Mouse (Mus musculus) olfactory bulb, adult 2 months (tissue): ENCODE results near the gene Gm10563. TPM values are rescaled to one million over a fixed set of nuclear protein-coding genes. Genes with fewer than 3 reads are reported as not detected.

Experiments
- H3K27ac ChIP-seq: fragments of 200-500 bp; 2 replicates; pipeline ENCODE4 v1.5.1; 2012; ENCODE audit warnings: low read depth, low read length; ENCODE audit not compliant: insufficient read depth
- H3K4me1 ChIP-seq: fragments of 200-500 bp; 2 replicates; pipeline ENCODE4 v1.6.1; 2012; ENCODE audit warnings: low read length; ENCODE audit not compliant: control insufficient read depth, insufficient read depth
- H3K4me3 ChIP-seq: fragments of 200-500 bp; 2 replicates; pipeline ENCODE4 v1.5.1; 2012; ENCODE audit warnings: mild to moderate bottlenecking, low read depth, low read length, moderate library complexity; ENCODE audit not compliant: insufficient read depth
- CTCF ChIP-seq: fragments of 200-500 bp; IDR thresholded peaks from 2 replicates; pipeline ENCODE4 v1.5.1; 2012; ENCODE audit warnings: low read depth, mild to moderate bottlenecking, low read length, moderate library complexity; ENCODE audit not compliant: insufficient read depth
- POLR2A ChIP-seq: fragments of 200-500 bp; IDR thresholded peaks from 2 replicates; pipeline ENCODE4 v1.6.1; 2012; ENCODE audit warnings: mild to moderate bottlenecking, low read depth, low read length, moderate library complexity; ENCODE audit not compliant: insufficient read depth
- WGBS: fragments of 180-500 bp; shearing (Covaris S2); methylation state at CpG from one replicate; pipeline ENCODE4 v1.1.7; 2018; 5-methylcytosine and 5-hydroxymethylcytosine counted together
- polyA plus RNA-seq: library from polyadenylated mRNA; stranded (reverse); fragments of >200 nt; gene quantifications from 2 replicates; pipeline ENCODE4 v1.2.4, GENCODE M21; 2012; ENCODE audit warnings: low replicate concordance; ENCODE audit not compliant: missing spikeins, insufficient read depth, insufficient read length

Gene Gm10563
- polyA plus RNA-seq, 1 experiment = not detected

DNA sequence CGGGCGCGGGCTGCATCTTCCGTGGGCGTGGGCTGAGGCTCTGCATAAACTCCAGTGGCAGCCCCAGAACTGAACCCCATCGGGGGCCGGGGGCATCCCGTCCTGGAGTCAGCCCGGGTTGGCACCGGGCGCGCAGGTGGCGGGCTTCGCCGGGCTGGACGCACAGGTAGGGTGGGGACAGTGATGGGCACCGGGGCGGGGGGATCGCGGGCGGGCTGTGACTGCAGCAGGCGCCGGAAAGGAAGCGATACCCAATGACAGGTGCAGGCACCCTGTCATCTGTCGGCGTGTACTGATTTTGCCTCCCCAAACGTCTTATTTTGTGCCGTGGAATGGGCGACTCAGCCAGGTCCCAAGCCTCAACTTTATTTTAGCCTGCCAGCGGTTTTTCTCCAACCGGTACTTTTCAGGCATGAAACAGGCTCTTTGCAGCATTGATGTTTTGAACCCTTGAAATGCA lies 43.2 kb downstream of the Gm10563 start:
- peak overlapping the region; percentile 78 for H3K4me3 ChIP-seq
- no peak overlapping the region; the same call in 1 of the 2 replicates for H3K27ac ChIP-seq
- under 1% methylated on average over 31 of the region's 31 CpGs for WGBS
- no peaks in the 10 kb centered on the region for H3K4me1 ChIP-seq
- TF ChIP-seq POLR2A (no peak), CTCF (no peak)

- H3K27ac ChIP-seq = peak within 1 kb of the TSS; percentile 99
- under 1% methylated on average over 65 of the region's 65 CpGs for WGBS
- peak within 1 kb of the TSS; percentile 78 for H3K4me3 ChIP-seq
- TF ChIP-seq POLR2A (peak; percentile 73), CTCF (no peak)
- H3K4me1 ChIP-seq = no peaks in the 10 kb centered on the region
These were observed 43.9 kb downstream of the Gm10563 start, which contains the start of gene Slc35e2 for GRCm38 (mm10) chr4:155601091-155601996. Slc35e2 (plus strand) TSS chr4:155601416.

GRCm38 (mm10) chr4:155599901-155600825 lies 45.0 kb downstream of the Gm10563 start:
- Histone ChIP-seq H3K27ac (peak overlapping the region; percentile 78; the same call in 1 of the 2 replicates), H3K4me1 (no peaks in the 10 kb centered on the region), H3K4me3 (no peak overlapping the region)
- 64% methylated on average over 11 of the region's 11 CpGs for WGBS
- no peak for TF ChIP-seq POLR2A
- TF ChIP-seq CTCF = no peak

GRCm38 (mm10) chr4:155598536-155598935 lies 46.7 kb downstream of the Gm10563 start:
- Histone ChIP-seq H3K4me1 (no peaks in the 10 kb centered on the region), H3K27ac (no peak overlapping the region), H3K4me3 (no peak overlapping the region)
- TF ChIP-seq CTCF = no peak
- no peak for TF ChIP-seq POLR2A
- WGBS = 23% methylated on average over 20 of the region's 20 CpGs

DNA sequence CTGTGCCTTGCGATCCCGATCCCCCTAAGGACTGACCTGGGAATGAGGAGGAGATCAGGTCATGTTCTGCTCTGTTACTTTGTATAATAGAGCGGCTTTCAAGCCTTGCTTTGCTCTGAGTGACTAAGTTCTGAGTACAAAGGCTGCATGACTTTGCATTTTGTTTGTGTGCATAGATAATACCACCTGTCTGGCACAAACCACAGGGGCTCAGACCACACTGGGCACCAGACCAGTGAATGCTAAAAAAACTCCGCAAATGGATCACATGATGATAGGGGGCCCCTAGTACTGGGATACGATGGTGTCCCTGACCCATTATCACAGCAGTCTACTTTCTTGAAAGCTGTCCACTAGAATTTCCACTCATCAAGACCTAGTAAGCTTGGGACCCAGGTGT lies 48.6 kb downstream of the Gm10563 start:
- H3K4me3 ChIP-seq = no peak overlapping the region
- no peak for TF ChIP-seq POLR2A
- 76% methylated on average over 5 of the region's 5 CpGs for WGBS
- no peaks in the 10 kb centered on the region for H3K4me1 ChIP-seq
- H3K27ac ChIP-seq = no peak overlapping the region

DNA sequence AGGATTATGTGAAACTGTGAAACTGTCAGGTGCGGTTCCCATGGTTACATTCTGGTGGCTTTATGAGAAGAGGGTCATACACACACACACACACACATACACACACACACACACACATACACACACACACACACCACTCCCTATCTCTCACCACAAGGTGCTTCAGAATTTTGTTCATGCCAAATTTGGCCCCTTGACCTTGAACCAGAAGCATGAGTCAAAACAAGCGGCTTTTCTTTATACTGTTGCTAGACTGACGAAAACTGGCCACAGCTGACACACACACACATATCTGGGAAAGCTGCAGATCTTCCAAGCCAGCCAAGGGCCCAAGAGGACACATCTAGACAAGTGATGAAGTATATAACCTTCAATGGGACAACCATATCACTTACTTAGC lies 49.4 kb downstream of the Gm10563 start:
- no peak for TF ChIP-seq POLR2A
- 88% methylated on average over 3 of the region's 3 CpGs for WGBS
- no peak overlapping the region for H3K27ac ChIP-seq
- H3K4me1 ChIP-seq = no peaks in the 10 kb centered on the region
- no peak overlapping the region for H3K4me3 ChIP-seq

DNA sequence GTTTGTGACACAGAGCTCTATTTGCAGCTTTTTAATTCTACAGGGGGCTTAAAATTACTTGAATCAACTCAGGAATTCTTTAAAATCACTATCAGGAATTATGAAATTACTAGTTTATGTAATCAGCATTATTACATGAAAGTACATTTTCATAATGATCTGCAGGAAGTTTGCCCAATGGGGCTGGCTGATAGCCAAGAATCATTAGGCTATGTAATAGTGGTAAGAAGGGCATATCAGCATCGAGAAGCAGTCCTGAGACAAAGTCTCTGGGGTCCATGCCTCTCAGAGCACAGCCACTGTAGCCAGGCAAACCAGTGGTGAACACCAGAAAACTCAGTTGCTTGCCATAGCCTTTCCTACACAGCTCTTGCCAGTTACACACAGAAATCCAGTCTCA lies 51.4 kb downstream of the Gm10563 start:
- WGBS = 19% methylated on average over 1 of the region's 1 CpGs
- no peaks in the 10 kb centered on the region for H3K4me1 ChIP-seq
- no peak overlapping the region for H3K4me3 ChIP-seq
- TF ChIP-seq POLR2A (no peak), CTCF (no peak)
- no peak overlapping the region for H3K27ac ChIP-seq

DNA sequence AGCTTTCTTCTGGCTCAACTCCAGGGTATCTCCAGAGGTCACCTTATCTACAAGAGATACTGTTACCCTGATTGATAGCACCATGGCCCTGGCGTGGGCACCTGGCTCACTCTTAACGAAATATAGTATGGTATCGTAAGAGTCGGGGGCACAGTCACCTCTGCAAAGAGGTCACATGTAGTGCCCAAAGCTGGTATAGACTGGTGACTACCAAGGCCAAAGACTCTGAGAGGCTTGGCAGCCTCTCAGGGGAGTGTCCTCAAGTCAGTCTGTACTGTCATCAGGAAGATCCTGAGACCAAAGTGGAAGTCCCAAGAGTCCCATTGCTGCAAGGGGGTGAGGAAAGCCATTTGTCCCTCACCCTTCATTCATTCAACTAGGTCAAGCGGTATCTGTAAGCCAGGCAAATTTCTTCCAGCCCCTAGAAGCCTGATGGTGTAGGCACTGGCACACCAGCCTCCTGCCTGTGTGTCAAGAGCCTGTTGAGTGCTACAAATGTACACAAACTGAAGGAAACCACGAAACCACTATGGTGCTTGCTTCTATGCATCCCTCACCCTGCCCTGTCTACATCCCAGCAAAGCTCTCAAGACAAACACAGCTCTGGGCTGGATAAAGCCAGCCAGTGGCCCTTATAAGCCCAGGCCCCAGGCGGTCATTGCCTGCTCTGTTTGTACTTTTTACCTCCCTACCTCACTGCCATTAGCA lies 54.0 kb downstream of the Gm10563 start:
- Histone ChIP-seq H3K4me3 (no peak overlapping the region), H3K4me1 (no peaks in the 10 kb centered on the region), H3K27ac (no peak overlapping the region)
- TF ChIP-seq CTCF (no peak), POLR2A (no peak)
- WGBS = 90% methylated on average over 7 of the region's 7 CpGs
